Mouse (Mus musculus) neural tube, embryonic 13.5 days (tissue): ENCODE measurements at regions not wholly inside any gene's neighbourhood (a gene's known extent, or its start where the extent isn't known, plus 50 kb on each side); places are given as distances from the start of the nearest gene placed in this dataset.

Experiments
- ATAC-seq: fragments of 200-750 bp; cut with Nextera tagmentation; 2 replicates; pipeline ENCODE4 v1.8.0; 2017; ENCODE audit warnings: low read depth, mild to moderate bottlenecking, moderate TSS enrichment, moderate library complexity
- H3K27ac ChIP-seq: fragments of 300-500 bp; sonication (generic); replicated peaks from 2 replicates; pipeline ENCODE4 v1.5.1; 2015; ENCODE audit warnings: moderate library complexity, mild to moderate bottlenecking, inconsistent platforms
- H3K27me3 ChIP-seq: fragments of 300-500 bp; sonication (generic); 2 replicates; pipeline ENCODE4 v1.6.1; 2015; ENCODE audit warnings: mild to moderate bottlenecking, inconsistent platforms
- H3K36me3 ChIP-seq: fragments of 300-500 bp; sonication (generic); 2 replicates; pipeline ENCODE4 v1.6.1; 2015; ENCODE audit warnings: mild to moderate bottlenecking, inconsistent platforms
- H3K4me1 ChIP-seq: fragments of 300-500 bp; sonication (generic); replicated peaks from 2 replicates; pipeline ENCODE4 v1.6.1; 2015; ENCODE audit warnings: inconsistent platforms
- H3K4me2 ChIP-seq: fragments of 300-500 bp; sonication (generic); 2 replicates; pipeline ENCODE4 v1.6.1; 2015; ENCODE audit warnings: inconsistent platforms, mild to moderate bottlenecking, moderate library complexity
- H3K4me3 ChIP-seq: fragments of 300-500 bp; sonication (generic); 2 replicates; pipeline ENCODE4 v1.5.1; 2015; ENCODE audit warnings: mild to moderate bottlenecking, inconsistent platforms
- H3K9ac ChIP-seq: fragments of 300-500 bp; sonication (generic); 2 replicates; pipeline ENCODE4 v1.6.1; 2015; ENCODE audit warnings: moderate library complexity, mild to moderate bottlenecking, inconsistent platforms
- H3K9me3 ChIP-seq: fragments of 300-500 bp; sonication (generic); 2 replicates; pipeline ENCODE4 v1.6.1; 2016; ENCODE audit warnings: inconsistent platforms
- WGBS: fragments of 180-500 bp; shearing (Covaris S2); methylation state at CpG from one replicate; pipeline ENCODE4 v1.1.7; 2015; 5-methylcytosine and 5-hydroxymethylcytosine counted together

DNA sequence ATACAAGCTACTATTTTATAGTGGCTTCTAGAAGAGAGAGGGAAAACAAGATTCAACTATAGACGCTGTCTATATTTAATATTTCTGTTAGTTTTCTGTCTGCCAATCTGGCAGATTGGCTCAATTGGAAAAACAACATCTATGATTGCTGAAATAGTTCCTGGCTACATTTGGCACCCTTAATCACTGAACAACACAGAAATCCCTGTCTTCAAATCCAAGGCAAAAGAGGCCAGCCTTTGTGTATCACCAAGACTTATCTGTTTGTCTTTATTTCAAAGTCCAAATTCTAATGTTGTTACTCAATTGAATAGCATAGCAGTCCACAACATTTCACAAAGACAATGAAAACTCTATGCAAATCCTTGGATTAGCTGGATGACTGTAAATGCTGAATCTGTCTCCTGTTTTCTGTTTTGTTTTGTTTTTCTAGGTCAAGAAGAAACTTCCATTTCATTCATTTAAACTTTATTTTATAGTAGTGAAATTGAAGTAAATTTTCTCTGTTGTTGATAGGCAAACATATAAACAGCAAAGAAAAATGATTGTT is 265.1 kb upstream of the Gm9747 start:
- H3K9ac ChIP-seq = no peak overlapping the region
- H3K27ac ChIP-seq = no peak overlapping the region
- H3K9me3 ChIP-seq = no peaks in the 10 kb centered on the region
- H3K4me2 ChIP-seq = no peak overlapping the region
- no peak for ATAC-seq
- H3K27me3 ChIP-seq = no peaks in the 10 kb centered on the region
- WGBS = 79% methylated on average over 1 of the region's 1 CpGs
- H3K36me3 ChIP-seq = no peaks in the 10 kb centered on the region
- H3K4me3 ChIP-seq = no peak overlapping the region
- 0 out of 2 replicates have a peak, but pooled peaks cover 6% of the 10 kb centered on the region for H3K4me1 ChIP-seq

GRCm38 (mm10) chr1:81972575-81972974 is 260.3 kb upstream of the Gm9747 start:
- ATAC-seq = no peak
- no peaks in the 10 kb centered on the region for H3K27me3 ChIP-seq
- no peak overlapping the region for H3K4me2 ChIP-seq
- H3K4me3 ChIP-seq = no peak overlapping the region
- no peaks in the 10 kb centered on the region for H3K36me3 ChIP-seq
- 85% methylated on average over 5 of the region's 5 CpGs for WGBS
- H3K9ac ChIP-seq = no peak overlapping the region
- no peaks in the 10 kb centered on the region for H3K9me3 ChIP-seq
- no peak overlapping the region for H3K27ac ChIP-seq
- 0 out of 2 replicates have a peak, but pooled peaks cover 1% of the 10 kb centered on the region for H3K4me1 ChIP-seq

GRCm38 (mm10) chr1:81973481-81973880 is 259.4 kb upstream of the Gm9747 start:
- H3K36me3 ChIP-seq = no peaks in the 10 kb centered on the region
- no peak overlapping the region for H3K9ac ChIP-seq
- no peaks in the 10 kb centered on the region for H3K27me3 ChIP-seq
- no peak overlapping the region for H3K27ac ChIP-seq
- no peaks in the 10 kb centered on the region for H3K9me3 ChIP-seq
- no peak for ATAC-seq
- 96% methylated on average over 4 of the region's 4 CpGs for WGBS
- H3K4me1 ChIP-seq = no peaks in the 10 kb centered on the region
- H3K4me3 ChIP-seq = no peak overlapping the region
- no peak overlapping the region for H3K4me2 ChIP-seq

DNA sequence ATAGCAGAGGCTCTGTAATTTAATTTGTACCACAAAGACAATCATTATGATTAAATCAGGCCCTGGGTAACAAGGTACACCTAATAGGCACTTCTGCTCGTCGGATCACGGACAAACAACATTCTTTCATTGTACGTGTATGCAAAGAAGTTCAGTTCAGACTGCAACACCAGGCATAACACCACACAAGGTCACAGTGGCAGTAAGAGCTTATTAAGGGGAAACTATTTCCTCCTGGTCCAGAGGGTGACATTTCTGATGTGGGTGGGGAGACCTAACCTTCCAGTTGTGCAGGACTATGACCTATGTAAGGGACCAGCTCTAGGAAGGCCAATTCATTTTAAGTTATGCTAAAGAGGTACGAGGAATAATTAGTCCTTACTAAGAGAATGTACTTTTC is 225.0 kb upstream of the Gm9747 start:
- Histone ChIP-seq H3K4me1 (no peaks in the 10 kb centered on the region), H3K27me3 (no peaks in the 10 kb centered on the region), H3K27ac (no peak overlapping the region), H3K9me3 (no peaks in the 10 kb centered on the region), H3K36me3 (no peaks in the 10 kb centered on the region), H3K9ac (no peak overlapping the region), H3K4me3 (no peak overlapping the region), H3K4me2 (no peak overlapping the region)
- ATAC-seq = no peak
- WGBS = 89% methylated on average over 5 of the region's 5 CpGs

DNA sequence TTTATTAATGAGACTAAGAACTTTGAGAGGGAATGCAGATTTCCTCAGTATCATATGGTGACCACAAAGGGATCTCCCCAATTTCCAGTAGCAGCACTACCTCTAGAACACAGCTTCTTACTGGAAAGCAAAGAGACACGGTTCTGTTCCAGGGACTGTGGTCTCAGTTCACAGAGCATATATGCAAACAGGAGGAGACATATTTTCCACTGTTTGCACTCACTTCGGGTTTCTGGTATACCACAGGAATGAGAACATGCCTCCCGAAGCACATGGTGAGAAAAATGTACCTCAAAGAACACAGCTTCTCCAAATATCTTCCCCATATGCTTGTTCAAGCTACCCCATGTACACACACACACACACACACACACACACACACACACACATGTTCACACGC is 224.1 kb upstream of the Gm9747 start:
- no peaks in the 10 kb centered on the region for H3K9me3 ChIP-seq
- no peak overlapping the region for H3K27ac ChIP-seq
- no peak for ATAC-seq
- H3K27me3 ChIP-seq = no peaks in the 10 kb centered on the region
- 89% methylated on average over 4 of the region's 4 CpGs for WGBS
- no peak overlapping the region for H3K4me3 ChIP-seq
- no peak overlapping the region for H3K9ac ChIP-seq
- H3K36me3 ChIP-seq = no peaks in the 10 kb centered on the region
- no peak overlapping the region for H3K4me2 ChIP-seq
- H3K4me1 ChIP-seq = no peaks in the 10 kb centered on the region

DNA sequence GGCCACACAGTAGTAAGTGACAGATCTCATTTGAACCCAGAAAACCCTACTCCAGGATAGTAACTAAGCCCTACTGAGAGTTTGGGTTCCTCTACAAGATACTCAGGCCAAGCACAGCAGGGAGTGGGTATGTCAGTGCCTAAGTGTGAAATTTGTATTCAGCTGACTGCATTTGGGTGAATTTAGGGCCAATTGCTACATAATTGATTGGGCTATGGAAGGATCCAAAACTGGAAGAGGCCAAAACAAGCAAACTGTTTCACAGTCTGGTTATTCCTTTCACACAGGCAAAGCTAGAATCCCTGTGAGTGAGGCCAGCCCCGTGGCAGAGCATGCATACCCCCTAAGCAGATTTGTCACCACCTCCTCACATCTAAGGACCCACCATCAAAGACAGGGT is 221.9 kb upstream of the Gm9747 start:
- no peak overlapping the region for H3K27ac ChIP-seq
- no peak overlapping the region for H3K4me2 ChIP-seq
- WGBS = 50% methylated on average over 1 of the region's 1 CpGs
- H3K27me3 ChIP-seq = no peaks in the 10 kb centered on the region
- no peak overlapping the region for H3K9ac ChIP-seq
- no peaks in the 10 kb centered on the region for H3K4me1 ChIP-seq
- ATAC-seq = no peak
- H3K36me3 ChIP-seq = no peaks in the 10 kb centered on the region
- no peaks in the 10 kb centered on the region for H3K9me3 ChIP-seq
- H3K4me3 ChIP-seq = no peak overlapping the region

- Histone ChIP-seq H3K4me3 (no peak overlapping the region), H3K27ac (no peak overlapping the region), H3K4me1 (no peaks in the 10 kb centered on the region), H3K36me3 (no peaks in the 10 kb centered on the region), H3K9ac (no peak overlapping the region), H3K27me3 (no peaks in the 10 kb centered on the region), H3K4me2 (no peak overlapping the region), H3K9me3 (no peaks in the 10 kb centered on the region)
- ATAC-seq = no peak
These were observed 217.6 kb upstream of the Gm9747 start for GRCm38 (mm10) chr1:82015341-82015740.

DNA sequence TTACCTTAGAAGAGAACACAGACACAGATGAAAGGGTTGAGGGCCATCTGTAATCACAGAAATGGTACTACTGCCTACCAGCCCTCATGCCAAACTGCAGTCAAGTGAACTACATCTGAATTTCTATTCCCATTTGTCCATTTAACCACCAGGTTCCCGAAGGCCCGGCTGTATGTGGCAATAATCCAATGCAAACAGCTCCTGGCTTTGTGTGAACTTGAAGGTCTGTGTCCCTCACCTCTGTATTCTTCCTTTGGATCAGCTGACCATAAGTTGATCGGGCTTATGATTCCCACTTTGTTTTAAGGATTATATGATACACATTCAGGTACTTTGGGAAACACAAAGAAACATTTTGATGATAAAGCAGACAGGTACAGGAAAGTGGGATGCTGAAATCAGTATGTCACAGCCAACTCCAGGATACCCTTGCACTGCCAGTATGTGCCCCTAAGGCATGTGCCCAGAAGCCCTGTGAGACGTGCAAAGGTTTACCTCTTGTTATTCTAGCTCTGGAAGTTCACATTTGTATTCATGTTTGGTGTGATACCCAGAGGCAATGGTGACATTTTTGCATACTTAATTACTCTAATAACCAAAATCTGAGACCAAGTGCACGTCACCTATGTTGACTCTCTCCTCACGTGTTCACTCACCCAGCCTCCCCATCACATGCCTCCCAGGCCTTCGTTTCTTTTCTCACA is 214.1 kb upstream of the Gm9747 start:
- 72% methylated on average over 7 of the region's 7 CpGs for WGBS
- H3K27ac ChIP-seq = no peak overlapping the region
- no peaks in the 10 kb centered on the region for H3K27me3 ChIP-seq
- no peak overlapping the region for H3K9ac ChIP-seq
- no peaks in the 10 kb centered on the region for H3K9me3 ChIP-seq
- no peak overlapping the region for H3K4me2 ChIP-seq
- H3K4me3 ChIP-seq = no peak overlapping the region
- no peaks in the 10 kb centered on the region for H3K4me1 ChIP-seq
- no peaks in the 10 kb centered on the region for H3K36me3 ChIP-seq
- no peak for ATAC-seq

DNA sequence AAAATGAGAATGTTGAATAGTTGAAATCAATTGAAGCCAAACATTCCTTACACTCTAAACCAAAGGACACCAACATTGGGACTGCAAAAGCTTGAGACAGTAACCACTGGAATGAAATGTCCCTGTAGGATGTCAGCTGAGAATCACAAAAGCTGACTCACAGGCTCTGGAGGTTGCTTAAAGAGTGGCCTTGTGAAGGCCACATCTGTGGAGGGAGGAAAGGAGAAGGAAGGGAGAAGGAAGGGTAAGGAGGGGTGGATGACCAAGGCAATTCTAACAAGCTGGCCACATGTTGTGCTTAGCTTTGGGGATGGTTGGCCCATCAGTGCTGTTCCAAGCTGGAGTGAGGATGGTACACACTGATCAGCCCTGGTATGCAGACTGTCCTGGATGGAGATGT is 205.2 kb upstream of the Gm9747 start:
- ATAC-seq = no peak
- Histone ChIP-seq H3K27ac (no peak overlapping the region), H3K9me3 (no peaks in the 10 kb centered on the region), H3K36me3 (no peaks in the 10 kb centered on the region), H3K4me1 (no peaks in the 10 kb centered on the region), H3K9ac (no peak overlapping the region), H3K4me2 (no peak overlapping the region), H3K4me3 (no peak overlapping the region), H3K27me3 (no peaks in the 10 kb centered on the region)

DNA sequence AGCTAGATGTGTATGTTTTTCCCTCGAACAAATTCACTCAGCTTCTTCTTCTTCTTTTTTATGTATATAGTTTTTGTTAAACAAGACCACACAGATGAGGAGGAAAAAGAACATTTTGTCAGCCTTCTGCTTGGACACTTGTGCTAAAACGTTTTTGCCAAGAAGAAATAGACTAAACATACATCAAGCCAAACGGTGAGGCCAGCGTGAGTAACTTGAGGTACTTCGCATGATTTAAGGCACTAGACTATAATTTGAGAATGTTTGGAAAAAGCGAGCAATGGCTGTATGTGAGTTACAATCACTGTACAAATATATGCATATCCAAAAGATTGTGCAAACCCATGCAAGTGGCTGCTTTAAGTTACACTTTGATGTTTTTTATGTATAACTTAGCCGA is 201.8 kb upstream of the Gm9747 start:
- Histone ChIP-seq H3K4me1 (no peaks in the 10 kb centered on the region), H3K4me3 (no peak overlapping the region), H3K27ac (no peak overlapping the region), H3K36me3 (no peaks in the 10 kb centered on the region), H3K4me2 (no peak overlapping the region), H3K9me3 (no peaks in the 10 kb centered on the region), H3K27me3 (no peaks in the 10 kb centered on the region), H3K9ac (no peak overlapping the region)
- no peak for ATAC-seq
- 76% methylated on average over 7 of the region's 7 CpGs for WGBS

DNA sequence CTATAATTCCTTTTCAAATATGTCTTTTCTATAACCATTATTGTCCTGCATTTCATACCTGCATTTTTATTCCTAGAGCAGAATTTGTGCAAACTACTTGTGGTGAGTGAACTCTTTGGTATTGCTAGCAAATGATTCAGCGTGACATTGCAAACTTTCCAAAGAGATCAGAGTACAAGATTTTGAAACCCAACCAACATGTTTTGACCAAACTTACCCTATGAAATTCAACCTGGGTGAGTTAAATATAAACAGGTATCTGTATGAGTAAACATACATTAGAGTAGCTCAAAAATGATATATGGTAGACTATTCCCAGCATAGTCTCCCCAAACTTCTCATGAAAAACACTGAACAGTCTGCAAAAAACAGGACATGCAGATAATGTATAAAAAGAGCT is 200.5 kb upstream of the Gm9747 start:
- ATAC-seq = no peak
- H3K9me3 ChIP-seq = no peaks in the 10 kb centered on the region
- H3K4me3 ChIP-seq = no peak overlapping the region
- no peaks in the 10 kb centered on the region for H3K36me3 ChIP-seq
- WGBS = 96% methylated on average over 1 of the region's 1 CpGs
- H3K27me3 ChIP-seq = no peaks in the 10 kb centered on the region
- H3K4me2 ChIP-seq = no peak overlapping the region
- no peak overlapping the region for H3K27ac ChIP-seq
- H3K9ac ChIP-seq = no peak overlapping the region
- no peaks in the 10 kb centered on the region for H3K4me1 ChIP-seq

GRCm38 (mm10) chr1:82038171-82038570 is 194.7 kb upstream of the Gm9747 start:
- Histone ChIP-seq H3K4me2 (no peak overlapping the region), H3K27me3 (no peaks in the 10 kb centered on the region), H3K4me3 (no peak overlapping the region), H3K9me3 (no peaks in the 10 kb centered on the region), H3K36me3 (no peaks in the 10 kb centered on the region), H3K9ac (no peak overlapping the region), H3K4me1 (no peaks in the 10 kb centered on the region), H3K27ac (no peak overlapping the region)
- ATAC-seq = no peak
- 87% methylated on average over 4 of the region's 4 CpGs for WGBS

- H3K4me3 ChIP-seq = no peak overlapping the region
- H3K4me1 ChIP-seq = no peaks in the 10 kb centered on the region
- no peaks in the 10 kb centered on the region for H3K9me3 ChIP-seq
- H3K27me3 ChIP-seq = no peaks in the 10 kb centered on the region
- no peak overlapping the region for H3K27ac ChIP-seq
- no peak overlapping the region for H3K9ac ChIP-seq
- no peaks in the 10 kb centered on the region for H3K36me3 ChIP-seq
- no peak overlapping the region for H3K4me2 ChIP-seq
- WGBS = 88% methylated on average over 1 of the region's 1 CpGs
- ATAC-seq = no peak
These were observed 194.2 kb upstream of the Gm9747 start for GRCm38 (mm10) chr1:82038698-82039097.
